Mouse (Mus musculus) spleen, adult 2 months (tissue): ENCODE data around the gene Sh3pxd2b.
"Not testable (repeated sequence)": the region's sequence is repeated elsewhere in the genome, so short reads cannot be mapped to it uniquely, and the experiment has no call there.

Experiments used
- CTCF ChIP-seq: fragments of 200-500 bp; IDR thresholded peaks from 2 replicates; pipeline ENCODE4 v1.5.1; 2011; ENCODE audit warnings: mild to moderate bottlenecking, inconsistent platforms; ENCODE audit not compliant: insufficient read depth, insufficient read length, insufficient replicate concordance; ENCODE audit errors: extremely low read depth
- POLR2A ChIP-seq: fragments of 200-500 bp; IDR thresholded peaks from 2 replicates; pipeline ENCODE4 v1.6.1; 2011; ENCODE audit warnings: low read depth, low read length, inconsistent platforms

GRCm38 (mm10) chr11:32299865-32300264 lies 47.8 kb upstream of the Sh3pxd2b start, which contains the start of gene Hbq1a:
- peak; percentile 40; the same call in 1 of the 2 replicates for TF ChIP-seq CTCF
- not testable (repeated sequence) for TF ChIP-seq POLR2A
